Mouse (Mus musculus): ENCODE data around the gene Lrp2.

DNA sequence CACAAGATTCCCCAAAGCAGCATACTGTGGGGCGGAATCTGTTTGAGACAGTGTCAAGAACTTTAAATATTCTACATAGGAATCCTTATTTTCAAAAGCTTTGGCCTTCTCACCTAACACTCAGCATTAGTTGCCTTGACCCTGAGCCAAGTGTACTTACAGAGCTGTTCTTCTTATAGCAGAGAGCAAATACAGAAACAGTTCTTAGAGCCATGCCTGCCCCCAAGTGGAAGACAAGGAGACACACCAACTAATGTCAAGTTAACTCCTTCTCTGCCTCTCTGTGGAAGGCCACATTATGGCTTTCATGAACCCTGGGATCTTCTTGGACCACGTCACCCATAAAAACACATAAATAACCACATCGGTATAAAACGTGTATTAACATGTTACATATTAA is 114.0 kb downstream of the Lrp2 start:
- TF ChIP-seq CHD2 (IDR thresholded peaks at IDR 0.05; ENCODE audit: low read depth, low read length): no peak
- TF ChIP-seq MAFK (IDR thresholded peaks at IDR 0.05; ENCODE audit: insufficient read depth, low read depth, low read length): no peak
